Mouse (Mus musculus) cerebellum, adult 2 months (tissue): ENCODE results near the gene Ccdc183.

Experiments used
- CTCF ChIP-seq: fragments of 200-500 bp; IDR thresholded peaks from 2 replicates; pipeline ENCODE4 v1.5.1; 2011; ENCODE audit warnings: low read depth, mild to moderate bottlenecking, control low read depth, low read length, moderate library complexity, borderline replicate concordance; ENCODE audit not compliant: insufficient read depth
- POLR2A ChIP-seq: fragments of 200-500 bp; IDR thresholded peaks from 2 replicates; pipeline ENCODE4 v1.6.1; 2011; ENCODE audit warnings: low read length, control low read depth, borderline replicate concordance; ENCODE audit not compliant: insufficient read depth

GRCm38 (mm10) chr2:25584856-25585255, 32.6 kb downstream of the Ccdc183 start:
- no peak for TF ChIP-seq POLR2A
- TF ChIP-seq CTCF, result no peak
